Mouse (Mus musculus): ENCODE measurements around the gene Yes1.
"Not testable (repeated sequence)": the region's sequence is repeated elsewhere in the genome, so short reads cannot be mapped to it uniquely, and the experiment has no call there.

Yes1 gene

GRCm38 (mm10) chr5:32610801-32611340, at the start of gene Yes1:
Gene Yes1, plus strand, starts transcription at chr5:32611171.
- peak; percentile 28 to 47 for DNase-seq (ENCODE audit: low spot score in 2 of 2)

- DNase-seq (ENCODE audit: low spot score in 2 of 2): no peak
Observed at GRCm38 (mm10) chr5:32564697-32565096, 46.3 kb upstream of the Yes1 start.

- no peak for DNase-seq (ENCODE audit: low spot score in 2 of 2)
Observed at GRCm38 (mm10) chr5:32571802-32572201, 39.2 kb upstream of the Yes1 start.

- peak; percentile 20 to 55 for DNase-seq (ENCODE audit: low spot score in 2 of 2)
Observed at GRCm38 (mm10) chr5:32588136-32588535, 22.8 kb upstream of the Yes1 start.

GRCm38 (mm10) chr5:32593793-32594192, 17.2 kb upstream of the Yes1 start:
- no peak for DNase-seq (ENCODE audit: low spot score in 2 of 2)

GRCm38 (mm10) chr5:32594358-32594757, 16.6 kb upstream of the Yes1 start:
- DNase-seq (ENCODE audit: low spot score in 2 of 2): no peak

- no peak for DNase-seq (ENCODE audit: low spot score in 2 of 2)
Observed at GRCm38 (mm10) chr5:32605911-32606310, 5.1 kb upstream of the Yes1 start.

- DNase-seq (ENCODE audit: low spot score in 2 of 2): no peak
Observed at GRCm38 (mm10) chr5:32607776-32608355, 3.1 kb upstream of the Yes1 start.

- DNase-seq (ENCODE audit: low spot score in 2 of 2): no peak
Observed at GRCm38 (mm10) chr5:32608516-32608915, 2.5 kb upstream of the Yes1 start.

- DNase-seq (ENCODE audit: low spot score in 2 of 2): peak; percentile 17 to 27
Observed at GRCm38 (mm10) chr5:32610064-32610800, 739 bp upstream of the Yes1 start.

GRCm38 (mm10) chr5:32611341-32611961, 480 bp downstream of the Yes1 start:
- peak; percentile 3 to 16 for DNase-seq (ENCODE audit: low spot score in 2 of 2)

GRCm38 (mm10) chr5:32614291-32614690, 3.3 kb downstream of the Yes1 start:
- no peak for DNase-seq (ENCODE audit: low spot score in 2 of 2)

- DNase-seq (ENCODE audit: low spot score in 2 of 2): peak; percentile 11 to 28
Observed at GRCm38 (mm10) chr5:32614691-32615090, 3.7 kb downstream of the Yes1 start.

GRCm38 (mm10) chr5:32616489-32616888, 5.5 kb downstream of the Yes1 start:
- DNase-seq (ENCODE audit: low spot score in 2 of 2): not testable (repeated sequence)

GRCm38 (mm10) chr5:32617851-32618250, 6.9 kb downstream of the Yes1 start:
- DNase-seq (ENCODE audit: low spot score in 2 of 2): no peak

- DNase-seq (ENCODE audit: low spot score in 2 of 2): no peak
Observed at GRCm38 (mm10) chr5:32623649-32624048, 12.7 kb downstream of the Yes1 start.

GRCm38 (mm10) chr5:32624777-32625176, 13.8 kb downstream of the Yes1 start:
- DNase-seq (ENCODE audit: low spot score in 2 of 2): no peak

- no peak for DNase-seq (ENCODE audit: low spot score in 2 of 2)
Observed at GRCm38 (mm10) chr5:32633185-32633584, 22.2 kb downstream of the Yes1 start.

GRCm38 (mm10) chr5:32657386-32657785, 46.4 kb downstream of the Yes1 start:
- no peak for DNase-seq (ENCODE audit: low spot score in 2 of 2)

GRCm38 (mm10) chr5:32682475-32682874, 71.5 kb downstream of the Yes1 start:
- no peak for DNase-seq (ENCODE audit: low spot score in 2 of 2)

GRCm38 (mm10) chr5:32693411-32693810, 82.4 kb downstream of the Yes1 start:
- no peak for DNase-seq (ENCODE audit: low spot score in 2 of 2)

- no peak for DNase-seq (ENCODE audit: low spot score in 2 of 2)
Observed at GRCm38 (mm10) chr5:32697208-32697867, 86.4 kb downstream of the Yes1 start.

Data from frontal cortex, postnatal 25 days (tissue).